Mouse (Mus musculus): ENCODE measurements around the gene Scrn1.

Gene Scrn1

DNA sequence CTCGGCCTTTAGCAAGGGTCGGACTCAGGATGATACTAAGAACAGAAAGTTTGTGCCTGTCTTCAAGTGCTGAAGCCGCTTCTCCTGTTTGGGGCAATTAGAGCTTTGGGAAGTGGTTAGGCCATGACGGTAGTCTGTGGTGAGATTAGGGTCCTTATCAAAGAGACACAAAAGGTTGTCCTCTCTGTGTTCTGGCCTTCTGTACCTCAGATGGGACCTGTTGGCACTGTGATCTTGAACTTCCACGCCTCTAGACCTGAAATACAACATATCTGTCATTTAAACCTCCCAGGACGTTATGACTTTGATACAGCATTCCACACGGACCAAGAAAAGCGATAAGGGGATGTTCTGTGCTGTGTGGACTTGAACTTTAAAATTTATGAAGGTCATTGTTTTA lies 37.6 kb downstream of the Scrn1 start:
- DNase-seq, result no peak

GRCm38 (mm10) chr6:54518758-54519157 lies 47.5 kb downstream of the Scrn1 start:
- peak; percentile 70 to 84 for DNase-seq

DNA sequence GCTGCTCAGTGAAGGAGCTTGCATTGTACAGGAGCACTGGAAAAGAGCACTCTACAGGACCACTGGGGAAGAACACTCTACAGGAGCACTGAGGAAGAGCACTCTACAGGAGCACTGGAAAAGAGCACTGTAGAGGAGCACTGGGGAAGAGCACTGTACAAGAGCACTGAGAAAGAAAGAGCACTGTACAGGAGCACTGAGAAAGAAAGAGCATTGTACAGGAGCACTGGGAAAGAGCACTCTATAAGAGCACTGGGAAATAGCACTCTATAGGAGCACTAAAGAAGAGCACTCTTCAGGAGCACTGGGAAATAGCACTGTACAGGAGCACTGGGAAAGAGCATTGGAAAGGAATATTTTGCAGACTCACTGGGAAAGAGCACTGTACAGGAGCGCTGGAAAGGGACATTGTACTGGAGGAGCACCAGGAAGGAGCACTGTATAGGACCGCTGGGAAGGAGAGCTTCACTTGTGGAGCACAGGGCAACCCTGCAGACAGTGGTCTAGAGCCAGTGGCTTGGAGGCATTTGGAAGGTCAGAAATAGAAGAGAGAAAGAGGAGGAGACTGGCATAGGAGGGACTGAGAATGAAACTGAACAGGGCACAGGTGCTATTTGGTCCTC lies 49.7 kb downstream of the Scrn1 start:
- no peak for DNase-seq

- peak; percentile 53 to 55 for DNase-seq
These were observed 54.0 kb downstream of the Scrn1 start for GRCm38 (mm10) chr6:54512256-54512655.

GRCm38 (mm10) chr6:54509264-54509663 lies 57.0 kb downstream of the Scrn1 start:
- DNase-seq, result peak; percentile 59 to 80

DNA sequence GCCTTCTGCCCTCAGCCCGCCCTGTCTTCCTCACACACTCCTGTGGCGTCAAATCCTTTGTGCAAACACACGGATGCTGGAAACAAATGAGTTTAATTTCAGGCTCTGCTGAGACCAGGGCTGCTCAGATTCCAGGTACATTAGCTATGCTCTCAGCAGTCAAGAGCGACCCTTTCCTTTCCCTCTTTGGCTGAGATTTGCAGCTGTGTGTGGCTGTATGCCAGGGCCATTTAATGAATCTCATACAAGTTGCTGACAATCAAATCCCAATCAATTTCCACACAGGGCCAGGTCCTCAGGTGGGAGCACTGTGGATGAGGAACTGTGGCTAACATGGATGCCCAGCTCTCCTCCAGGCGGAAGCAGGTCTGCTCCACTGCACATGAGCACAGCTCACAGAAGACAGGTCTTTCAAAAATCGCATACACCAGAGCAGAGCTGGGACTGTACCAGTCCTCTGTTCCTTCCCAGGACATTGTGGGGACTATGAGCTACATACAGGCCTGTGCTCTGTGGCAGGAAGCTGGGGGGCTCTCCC lies 58.0 kb downstream of the Scrn1 start:
- DNase-seq, result peak in 1 of 2 experiments; percentile 30

GRCm38 (mm10) chr6:54507808-54508207 lies 58.5 kb downstream of the Scrn1 start:
- DNase-seq, result no peak

- DNase-seq, result peak; percentile 77 to 79
These were observed 59.3 kb downstream of the Scrn1 start for GRCm38 (mm10) chr6:54507002-54507401.

GRCm38 (mm10) chr6:54506318-54506717 lies 60.0 kb downstream of the Scrn1 start:
- DNase-seq, result no peak

GRCm38 (mm10) chr6:54502661-54503115 lies 63.6 kb downstream of the Scrn1 start:
- no peak for DNase-seq

GRCm38 (mm10) chr6:54496214-54496613 lies 70.1 kb downstream of the Scrn1 start:
- DNase-seq, result peak; percentile 59 to 61

- DNase-seq, result no peak
These were observed 71.5 kb downstream of the Scrn1 start for GRCm38 (mm10) chr6:54494612-54495398.

DNA sequence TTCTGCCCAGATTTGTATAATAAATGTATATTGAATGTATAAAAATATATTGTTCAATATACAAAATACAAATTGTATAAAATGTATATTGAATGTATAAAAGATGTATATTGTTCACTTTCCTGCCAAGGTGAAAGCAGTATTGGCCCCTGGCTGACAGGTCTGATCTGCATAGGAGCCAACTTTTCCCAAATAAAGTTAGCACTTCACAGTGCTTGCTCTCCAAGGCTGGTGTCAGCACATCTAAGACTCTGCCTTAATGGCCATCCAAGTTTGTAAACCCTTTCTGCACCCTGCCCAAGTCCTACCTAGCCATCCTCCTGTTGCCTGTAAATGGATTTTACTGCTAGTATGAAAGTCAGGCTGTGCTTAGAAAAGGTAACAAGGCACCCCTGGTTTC lies 72.2 kb downstream of the Scrn1 start:
- DNase-seq, result no peak

DNA sequence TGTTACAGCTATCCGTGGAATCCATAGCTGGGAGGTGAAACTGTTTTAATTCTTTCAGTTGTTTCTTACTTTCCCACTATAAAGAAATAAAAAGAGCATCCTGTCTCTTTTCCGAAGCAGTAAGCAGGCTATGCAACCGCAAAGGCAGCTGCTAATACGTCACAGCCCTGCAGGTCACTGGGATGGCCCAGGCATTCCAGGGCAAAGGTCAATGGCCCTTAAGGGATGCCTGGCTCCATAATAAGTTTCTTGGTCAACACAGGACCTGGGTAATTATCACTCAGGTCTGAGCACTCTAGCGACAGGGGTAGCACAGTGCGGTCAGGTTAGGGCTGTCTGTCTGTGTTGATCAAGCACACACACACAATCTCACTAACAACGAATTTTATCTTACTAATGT lies 75.2 kb downstream of the Scrn1 start:
- DNase-seq, result no peak

GRCm38 (mm10) chr6:54485973-54486569 lies 80.2 kb downstream of the Scrn1 start:
- no peak for DNase-seq

- DNase-seq, result no peak
These were observed 80.8 kb downstream of the Scrn1 start for GRCm38 (mm10) chr6:54485435-54485901.

GRCm38 (mm10) chr6:54485000-54485399 lies 81.3 kb downstream of the Scrn1 start:
- DNase-seq, result peak in 1 of 2 experiments; percentile 38

- DNase-seq, result no peak
These were observed 84.7 kb downstream of the Scrn1 start for GRCm38 (mm10) chr6:54481390-54482112.

DNA sequence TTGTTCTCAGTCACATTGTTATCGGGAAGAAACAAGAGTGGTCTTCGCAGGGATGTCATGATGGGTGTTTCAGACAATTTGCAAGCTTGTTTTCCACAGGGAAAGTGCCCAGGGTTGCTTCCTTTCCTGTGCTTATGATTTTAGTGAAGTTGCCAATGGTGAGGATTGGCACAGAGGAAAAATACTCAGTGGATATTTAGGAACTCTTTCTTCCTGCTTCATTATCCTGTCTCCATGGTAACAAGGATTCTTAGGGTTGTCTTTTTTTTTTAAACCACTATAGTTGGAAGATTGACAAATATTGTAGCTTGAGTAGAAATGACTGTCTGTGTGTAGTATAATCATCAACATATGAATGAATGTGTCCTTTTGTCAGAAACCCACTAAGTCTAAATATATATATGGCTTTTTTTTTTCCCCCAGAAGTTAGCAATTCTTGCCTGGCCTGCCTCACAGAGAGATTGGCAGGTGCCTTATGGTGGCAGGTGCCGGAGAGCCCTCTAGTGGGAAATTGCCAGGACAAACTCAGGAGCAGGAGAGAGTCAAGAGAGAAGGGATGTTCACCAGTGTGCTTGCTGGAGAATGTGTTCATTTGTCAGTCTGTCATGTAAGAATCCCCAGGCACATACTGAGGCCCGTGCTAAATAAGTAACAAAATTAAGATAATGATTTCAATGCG lies 87.5 kb downstream of the Scrn1 start:
- DNase-seq, result peak; percentile 71 to 81

- no peak for DNase-seq
These were observed 90.2 kb downstream of the Scrn1 start for GRCm38 (mm10) chr6:54475926-54476667.
